Mouse (Mus musculus) lung, postnatal 14 days (tissue): ENCODE measurements around the gene Gm29866.
"Not testable (repeated sequence)": the region's sequence is repeated elsewhere in the genome, so short reads cannot be mapped to it uniquely, and the experiment has no call there.

Source experiments
- DNase-seq: peaks from one replicate; pipeline ENCODE4 v3.0.0; 2021

Gene Gm29866

GRCm38 (mm10) chrY:20993557-20993956 lies at the start of gene Gm29866:
Gene Gm29866, minus strand, starts transcription at chrY:20993657.
- DNase-seq, result not testable (repeated sequence)
